Mouse (Mus musculus): Measurements from ENCODE around the gene Gabarapl2.
A peak's percentile ranks its signal among the peaks of the same experiment; 100 is the strongest.

The Gabarapl2 gene

DNA sequence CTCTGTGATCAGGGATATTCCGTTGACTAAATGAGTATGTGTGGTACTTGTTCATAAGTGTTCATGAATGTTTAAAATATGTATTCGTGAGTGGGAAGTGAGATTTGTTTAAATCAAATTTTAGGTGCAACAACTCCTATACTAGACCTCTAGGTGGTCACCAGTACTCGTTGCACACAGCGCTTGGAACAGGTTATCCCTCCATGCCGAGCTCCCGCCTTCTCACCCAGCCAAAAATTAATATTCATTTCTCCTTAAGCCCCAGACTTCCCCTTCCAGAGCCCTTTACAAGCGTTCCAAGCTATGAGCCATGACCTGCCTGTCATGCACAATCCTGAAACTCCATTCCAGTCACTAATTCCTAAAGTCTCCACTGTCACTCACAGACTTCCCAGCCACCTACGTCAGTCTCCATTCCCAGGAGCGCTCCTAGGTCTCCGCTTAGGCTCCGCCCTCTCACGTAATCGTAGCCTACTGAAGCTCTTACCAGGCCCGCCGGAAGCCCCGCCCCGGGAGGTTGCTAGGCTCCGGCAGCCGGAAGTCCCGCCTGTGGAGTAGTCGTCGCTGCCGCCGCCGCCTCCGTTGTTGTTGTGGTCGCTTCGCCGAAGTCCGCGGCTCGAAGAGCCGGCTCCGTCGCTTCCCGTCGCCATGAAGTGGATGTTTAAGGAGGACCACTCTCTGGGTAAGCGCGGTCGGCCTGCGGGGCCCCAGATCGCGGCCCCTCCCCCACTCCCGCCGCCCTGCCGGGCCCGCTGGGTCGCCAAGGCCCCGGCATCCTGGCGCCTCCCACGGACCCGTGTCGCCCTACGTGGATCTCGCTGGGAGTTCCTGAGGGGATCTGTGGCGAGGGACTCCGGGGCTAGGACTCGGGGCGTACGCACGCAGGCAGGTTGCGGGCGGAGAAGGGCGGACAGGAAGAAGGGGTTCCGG lies at the start of gene Gabarapl2:
Gabarapl2 (plus strand) TSS at position 533 of the 930 bp plus-strand sequence.
- peak; percentile 98 to 99 for DNase-seq

DNA sequence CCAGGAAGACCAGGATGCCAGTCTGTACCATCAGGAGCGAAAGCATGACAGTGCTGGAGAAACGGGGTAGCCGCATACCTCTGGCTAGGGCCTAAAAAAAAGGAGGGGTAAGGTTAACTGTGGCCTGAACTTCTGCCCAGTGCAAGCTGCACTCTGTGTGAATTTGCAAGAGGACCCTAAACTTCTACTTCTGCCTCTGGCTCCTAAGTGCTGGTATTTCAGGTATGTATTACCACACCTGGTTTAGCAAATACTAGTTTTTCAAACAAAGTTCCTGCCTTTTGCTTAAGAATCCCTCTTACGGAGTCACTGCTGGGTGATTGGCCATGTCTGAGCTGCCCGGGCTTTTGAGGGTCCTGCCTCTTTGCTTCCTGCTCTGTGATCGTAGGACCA lies 49.6 kb upstream of the Gabarapl2 start:
- DNase-seq: no peak

DNA sequence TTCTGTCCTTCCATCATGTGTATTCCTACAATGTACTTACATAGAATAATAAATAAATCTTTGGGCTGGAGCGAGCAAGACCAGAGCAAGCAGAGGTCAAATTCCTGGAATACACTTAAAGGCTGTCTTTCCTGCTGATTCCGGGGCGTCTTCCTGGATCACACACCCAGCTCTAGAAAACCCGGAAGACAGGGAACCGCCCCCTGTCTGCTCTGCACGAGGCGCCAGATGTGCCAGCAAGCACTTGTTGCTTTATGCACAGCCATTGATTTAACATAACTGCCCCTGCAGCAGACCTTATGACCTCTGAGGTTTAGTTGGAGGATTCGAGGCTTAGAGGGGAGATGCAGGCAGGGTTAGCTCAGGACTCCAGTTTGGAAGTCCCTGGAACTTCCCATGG lies 48.5 kb upstream of the Gabarapl2 start:
- no peak for DNase-seq

DNA sequence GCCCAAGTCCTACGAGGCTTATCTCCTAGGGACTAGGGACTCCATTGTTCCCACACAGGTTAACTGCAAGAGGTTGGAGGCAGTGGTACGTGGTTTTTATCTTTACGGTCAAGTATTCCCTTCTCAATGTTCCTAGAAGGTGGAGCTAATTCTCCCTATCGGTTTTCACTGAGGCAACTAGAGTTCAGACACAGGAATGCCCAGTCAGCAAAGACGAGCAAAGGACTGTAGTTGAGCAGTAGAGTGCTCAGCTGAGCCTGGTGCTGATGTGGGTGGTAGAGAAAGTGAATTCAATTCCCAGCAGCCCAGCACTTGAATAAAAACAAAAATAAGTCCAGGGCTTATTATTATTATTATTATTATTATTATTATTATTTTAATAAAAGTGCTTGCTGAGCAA lies 47.9 kb upstream of the Gabarapl2 start:
- no peak for DNase-seq

DNA sequence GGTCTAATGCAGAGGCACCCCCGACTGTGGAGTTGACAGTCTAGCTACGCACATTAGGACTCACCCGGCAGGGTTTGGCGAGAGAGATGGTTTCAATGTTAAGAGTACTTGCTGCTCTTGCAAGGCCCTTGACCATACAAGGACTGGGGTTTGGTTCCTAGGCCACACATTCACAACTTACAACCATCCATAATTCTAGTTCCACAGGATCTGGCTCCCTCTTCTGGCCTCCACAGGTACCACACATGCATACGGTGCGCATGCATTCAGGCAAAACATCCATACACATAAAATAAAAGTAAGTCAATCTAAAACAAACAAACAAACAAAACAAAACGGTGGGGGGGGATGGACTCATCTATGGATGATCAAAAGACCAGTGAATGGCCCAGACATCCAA lies 45.5 kb upstream of the Gabarapl2 start:
- DNase-seq: no peak

DNA sequence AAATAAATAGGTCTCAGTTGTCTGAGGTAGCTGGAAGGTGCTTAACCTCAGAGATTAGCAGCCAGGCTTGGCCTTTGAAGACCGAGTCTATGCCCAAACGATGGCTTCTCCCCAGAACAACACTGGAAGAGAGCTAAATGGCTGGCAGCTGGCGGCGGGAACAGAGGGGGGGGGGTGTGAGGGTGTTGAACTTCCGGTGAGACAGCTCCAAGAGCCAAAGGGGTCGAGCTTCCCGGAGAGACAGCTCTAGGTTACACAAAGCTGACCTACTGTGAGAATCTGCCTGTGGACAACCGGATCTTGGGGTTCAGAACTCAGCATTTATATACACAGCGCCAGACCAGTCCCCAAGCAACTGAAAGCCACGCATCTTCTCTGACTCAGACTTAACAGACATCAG lies 41.9 kb upstream of the Gabarapl2 start:
- DNase-seq: no peak

DNA sequence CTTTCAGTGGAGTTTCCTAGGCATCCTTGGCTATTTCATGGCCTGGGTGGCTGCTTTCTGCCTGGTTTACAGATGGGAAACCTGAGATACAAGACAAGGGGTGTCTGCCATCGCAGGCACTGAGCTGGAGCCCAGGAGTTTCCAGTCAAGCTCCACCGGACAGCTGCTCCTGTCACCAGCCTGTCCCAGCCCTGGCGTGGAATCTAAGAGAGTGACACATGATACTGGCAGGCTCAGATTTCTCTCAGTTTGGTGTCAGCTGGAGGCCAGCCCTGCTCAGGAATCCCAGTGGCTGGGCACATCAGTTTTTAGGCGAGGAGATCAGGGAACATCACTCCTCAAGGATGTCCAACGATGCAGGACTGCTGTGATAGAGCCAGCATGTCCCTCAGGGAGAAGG lies 38.4 kb upstream of the Gabarapl2 start:
- no peak for DNase-seq

DNA sequence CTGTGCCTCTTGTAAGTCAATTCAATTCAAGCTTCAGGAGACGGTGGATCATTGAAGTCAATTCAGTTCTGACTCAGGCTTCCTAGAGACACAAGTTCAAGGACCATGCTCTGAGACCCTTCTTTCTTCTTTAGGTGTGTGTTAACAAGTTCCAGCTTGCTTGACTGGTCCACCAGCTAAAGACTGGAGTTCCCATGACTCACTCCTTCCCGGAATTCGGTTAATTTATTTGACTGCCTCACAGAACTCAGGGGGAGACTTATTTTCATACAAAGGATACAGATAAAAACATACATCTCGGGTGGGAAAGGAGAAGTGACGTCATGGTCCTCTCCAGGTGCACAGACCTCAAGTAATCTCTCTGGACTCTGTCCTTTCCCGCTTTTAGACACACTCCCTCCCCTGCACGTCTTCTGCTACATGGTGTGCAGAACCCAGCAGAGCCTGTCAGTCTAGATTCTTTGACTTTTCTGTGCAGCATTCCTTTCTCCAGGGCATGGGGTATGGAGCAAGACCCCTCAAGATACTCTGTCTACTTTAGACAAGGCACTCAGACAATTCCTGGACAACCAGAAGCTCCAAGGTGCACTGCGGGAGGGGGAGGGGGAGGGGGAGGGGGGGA lies 34.9 kb upstream of the Gabarapl2 start:
- DNase-seq: no peak

DNA sequence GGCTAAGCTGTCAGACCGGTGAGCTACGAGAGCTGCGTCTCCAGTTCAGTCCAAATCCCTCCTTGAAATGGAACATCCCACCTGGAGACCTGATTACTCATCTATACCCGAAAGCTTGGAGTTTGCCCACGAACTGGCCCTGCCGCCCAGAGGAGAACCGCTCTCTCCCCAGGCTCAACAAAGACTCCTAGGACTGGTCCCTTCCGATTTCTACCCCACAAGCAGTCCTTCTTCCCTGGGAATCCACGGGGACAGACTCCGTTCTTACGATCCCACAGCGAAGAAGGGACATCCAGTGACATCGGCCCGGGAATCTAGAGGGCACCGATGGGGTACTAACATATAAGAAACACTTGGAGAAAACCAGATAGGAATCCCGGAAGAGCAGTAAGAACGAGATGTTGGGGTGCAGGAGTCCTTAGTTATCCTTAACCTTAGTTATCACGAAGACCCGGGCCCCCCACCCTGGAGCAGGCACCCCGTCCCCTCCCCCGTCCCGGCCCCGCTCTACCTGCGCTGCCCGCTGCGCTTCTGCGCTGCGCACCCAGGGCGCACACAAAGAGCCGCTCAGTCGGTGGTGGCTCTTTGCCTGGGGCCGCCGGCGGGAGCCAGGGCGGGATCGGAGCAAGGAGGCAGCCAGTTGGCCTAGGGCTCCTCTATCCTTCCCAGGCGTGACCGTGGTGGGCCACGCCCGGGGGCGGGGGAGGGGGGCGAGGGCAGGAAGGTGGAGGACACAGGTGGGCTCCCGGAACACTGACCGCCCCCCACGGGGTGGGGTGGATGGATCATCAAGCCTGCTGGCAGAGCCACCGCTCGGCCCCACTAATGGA lies 30.7 kb upstream of the Gabarapl2 start, which contains the start of gene Chst5:
Chst5 (minus strand) TSS at position 827 of the 830 bp plus-strand sequence.
- no peak for DNase-seq

DNA sequence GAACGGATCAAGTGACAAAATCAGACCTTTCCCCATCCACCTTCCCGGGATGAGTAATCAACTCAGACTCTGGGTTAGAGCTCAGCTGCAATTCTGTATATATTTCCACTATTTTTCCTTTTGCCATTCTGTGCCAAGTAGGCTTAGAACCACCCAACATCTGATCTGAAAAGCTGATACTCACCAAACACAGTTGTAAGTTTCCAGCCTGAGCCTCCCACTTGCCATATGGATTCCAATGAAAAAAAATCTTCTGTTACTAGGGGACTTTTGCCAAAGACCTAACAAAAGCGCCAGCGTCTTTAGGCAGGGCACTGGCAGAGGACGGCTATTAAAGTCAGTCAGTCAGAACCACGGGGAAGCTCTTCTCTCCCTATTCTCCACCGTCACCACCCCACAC lies 28.9 kb upstream of the Gabarapl2 start:
- no peak for DNase-seq

DNA sequence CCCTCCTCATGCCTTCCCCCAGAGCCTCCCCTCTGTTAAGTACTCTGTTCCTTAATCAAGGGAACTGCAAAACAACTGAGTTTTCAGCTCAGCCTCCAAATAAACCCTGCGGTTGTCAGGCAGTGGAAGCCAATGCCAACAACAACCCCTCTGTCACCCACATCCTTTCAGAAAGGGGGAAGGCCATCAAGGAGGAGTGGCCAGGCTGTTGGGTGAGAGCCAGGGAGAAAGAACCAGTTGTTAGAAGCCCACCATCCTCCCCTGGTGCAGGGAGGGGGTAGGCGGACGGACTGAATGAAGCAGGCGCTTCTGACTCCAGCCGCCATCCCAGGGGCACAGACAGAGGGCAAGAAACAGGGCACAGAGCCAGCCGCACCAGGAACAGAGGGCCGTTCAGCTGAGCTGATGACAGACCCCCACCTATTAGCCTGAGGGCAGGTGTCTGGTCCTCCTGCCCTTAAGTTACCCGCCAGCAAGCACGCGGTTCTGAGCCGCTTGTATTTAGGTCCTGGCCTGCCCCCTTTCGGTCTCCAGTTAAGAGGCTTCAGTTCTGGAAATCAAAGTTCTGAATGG lies 27.6 kb upstream of the Gabarapl2 start:
- no peak for DNase-seq

DNA sequence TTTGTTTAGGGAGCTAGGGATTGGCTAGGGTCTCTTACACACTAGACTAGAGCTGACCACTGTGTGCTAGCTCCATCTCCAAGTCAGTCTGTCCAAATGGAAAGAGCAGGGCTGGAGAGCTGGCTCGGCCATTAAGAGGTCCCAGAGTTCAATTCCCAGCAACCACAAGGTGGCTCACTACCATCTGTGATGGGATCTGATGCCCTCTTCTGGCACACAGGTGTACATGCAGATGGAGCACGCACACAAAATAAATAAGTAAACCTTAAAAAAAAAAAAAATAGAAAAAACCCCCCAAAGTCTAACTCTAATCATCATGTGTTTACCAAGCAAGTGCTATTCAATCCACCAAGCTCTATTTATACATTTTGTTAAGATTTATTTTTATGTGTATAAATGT lies 20.8 kb upstream of the Gabarapl2 start:
- DNase-seq: no peak

DNA sequence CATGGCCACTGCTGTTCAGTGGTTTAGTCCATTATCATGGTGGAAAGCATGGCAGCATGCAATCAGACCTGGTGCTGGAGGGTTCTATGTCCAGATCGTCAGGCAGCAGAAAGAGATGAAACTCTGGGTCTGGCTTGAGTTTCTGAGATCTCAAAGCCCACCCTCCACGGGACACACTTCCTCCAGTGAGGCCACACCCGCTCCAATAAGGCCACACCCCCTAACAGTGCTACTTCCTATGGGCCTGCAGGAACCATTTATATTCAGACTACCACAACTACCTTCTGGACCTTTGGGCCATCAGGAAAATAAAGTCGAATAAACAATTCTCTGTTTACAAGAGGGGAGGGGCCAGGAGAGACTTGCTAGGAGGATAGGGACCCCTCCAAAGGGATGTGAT lies 19.5 kb upstream of the Gabarapl2 start:
- DNase-seq: no peak

DNA sequence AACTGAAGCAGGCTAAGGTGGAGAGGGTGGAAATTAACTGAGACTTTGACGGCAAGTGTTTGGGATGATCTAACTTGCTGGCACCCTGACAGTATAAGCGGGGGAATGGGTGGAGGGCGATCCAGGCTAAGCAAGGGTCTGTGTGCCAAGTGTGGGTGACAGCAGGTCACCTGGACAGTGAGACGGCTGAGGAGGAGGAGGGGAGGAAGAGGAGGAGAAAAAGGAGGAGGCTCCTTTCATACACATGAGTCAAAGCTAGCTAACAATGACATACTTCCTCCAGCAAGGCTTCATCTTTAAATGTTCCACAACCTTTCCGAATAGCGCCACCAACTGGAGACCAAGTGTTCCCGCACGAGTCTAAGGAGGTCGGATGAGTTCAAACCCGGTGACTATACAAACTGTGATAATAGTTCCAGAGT lies 17.1 kb upstream of the Gabarapl2 start:
- peak; percentile 47 to 63 for DNase-seq

DNA sequence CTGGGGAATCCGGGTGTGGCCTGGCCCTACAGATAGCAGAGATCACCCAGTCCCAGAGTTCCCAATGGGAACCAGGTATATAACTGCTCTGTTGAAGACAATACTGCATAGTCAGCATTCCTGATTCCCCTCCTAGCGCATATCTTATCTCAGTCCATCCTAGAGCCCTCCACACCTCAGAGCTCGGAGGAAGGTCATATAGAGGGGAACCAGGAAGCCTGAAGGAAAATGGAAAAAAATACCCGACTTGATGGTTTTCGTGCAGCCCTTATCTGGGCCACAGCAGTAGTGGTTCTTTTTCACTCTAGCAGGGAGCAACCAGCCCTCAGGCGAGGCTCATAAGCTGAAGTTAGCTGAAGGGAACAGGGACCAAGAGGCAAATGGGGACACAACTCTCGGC lies 15.5 kb upstream of the Gabarapl2 start:
- no peak for DNase-seq

DNA sequence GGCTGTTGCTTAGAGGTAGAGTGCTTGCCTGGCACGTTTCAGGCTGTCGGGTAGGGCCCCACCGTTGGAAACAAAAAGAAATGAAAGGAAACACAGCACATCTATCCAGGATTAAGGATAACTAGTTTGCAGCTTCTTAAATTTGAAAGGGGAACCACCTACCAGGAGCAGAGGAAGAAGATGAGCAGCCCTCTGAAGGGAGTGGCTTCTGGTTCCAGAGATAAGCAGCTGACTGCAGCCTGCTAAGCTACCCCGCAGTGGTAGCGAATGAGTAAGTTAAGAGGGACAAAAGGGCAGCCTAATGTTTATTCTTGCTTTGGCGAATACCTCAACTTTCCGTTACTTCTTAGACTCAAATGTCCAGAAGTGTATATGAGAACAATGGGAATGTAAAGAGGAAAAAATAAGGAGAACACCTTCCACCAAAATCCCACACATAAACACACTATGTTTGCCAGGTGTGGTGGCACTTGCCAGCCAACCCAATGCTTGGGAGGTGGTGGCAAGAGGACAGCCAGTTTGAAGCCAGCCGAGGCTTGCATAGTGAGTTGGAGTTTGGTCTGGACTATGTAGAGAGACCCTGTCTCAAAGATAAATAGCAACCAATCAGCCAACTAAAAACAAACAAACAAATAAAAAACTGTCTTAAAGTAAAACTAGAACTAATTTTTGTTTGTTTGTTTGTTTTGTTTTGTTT lies 10.7 kb upstream of the Gabarapl2 start:
- DNase-seq: no peak

DNA sequence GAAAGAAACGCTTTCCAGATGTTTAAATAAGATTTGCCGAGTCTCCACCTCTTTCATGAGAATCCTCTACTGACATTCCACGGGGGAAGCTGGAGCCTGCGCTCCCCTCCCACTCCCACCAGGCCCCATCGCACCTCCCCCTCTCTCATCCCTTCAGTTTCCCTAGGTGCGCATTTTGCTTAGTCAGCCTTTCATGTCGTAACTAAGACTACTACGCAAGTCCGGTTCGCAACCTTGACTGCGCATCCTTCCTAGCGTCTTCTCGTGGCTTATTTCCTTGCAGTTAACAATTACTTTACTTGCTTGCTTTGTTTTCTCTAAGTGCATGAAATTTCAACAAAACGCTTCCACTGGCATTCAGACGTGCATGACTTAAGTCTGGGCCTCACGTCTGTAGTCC lies 8.8 kb upstream of the Gabarapl2 start:
- DNase-seq: no peak

DNA sequence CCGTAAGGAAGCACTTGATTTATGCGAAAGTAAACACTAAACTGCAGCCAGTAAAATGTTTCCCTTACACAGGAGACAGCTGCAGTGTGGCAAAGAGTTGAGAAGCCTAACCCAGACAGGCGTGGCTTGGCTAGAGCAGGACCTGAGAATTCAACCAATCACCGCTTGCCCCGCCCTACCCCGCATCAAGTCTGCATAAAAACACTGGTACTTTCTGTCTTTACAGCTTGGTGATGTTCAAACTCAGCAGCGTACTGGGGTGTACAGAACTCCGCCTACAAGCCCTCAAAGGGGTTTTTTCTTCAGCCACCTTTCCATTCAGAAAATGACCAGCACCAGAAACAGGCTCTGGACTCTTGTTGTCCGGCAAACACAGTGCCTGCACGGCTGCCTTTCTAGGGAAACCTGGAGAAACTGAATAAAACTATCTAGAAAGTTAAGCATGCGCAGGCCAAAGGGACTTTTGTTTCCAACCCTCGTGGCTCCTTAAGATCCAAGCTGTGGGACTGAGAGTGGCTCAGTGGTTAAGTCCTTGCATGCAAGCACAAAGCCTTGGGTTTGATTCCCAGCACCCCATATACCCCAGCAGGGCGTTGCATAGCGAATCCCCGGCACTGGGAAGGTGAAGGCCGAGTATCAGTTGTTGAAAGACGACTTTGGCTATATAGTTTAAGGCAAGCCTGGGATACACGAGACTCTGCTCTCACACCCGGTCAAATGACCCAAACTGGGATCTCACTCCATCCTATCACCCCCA lies 7.7 kb upstream of the Gabarapl2 start:
- peak; percentile 79 to 84 for DNase-seq

DNA sequence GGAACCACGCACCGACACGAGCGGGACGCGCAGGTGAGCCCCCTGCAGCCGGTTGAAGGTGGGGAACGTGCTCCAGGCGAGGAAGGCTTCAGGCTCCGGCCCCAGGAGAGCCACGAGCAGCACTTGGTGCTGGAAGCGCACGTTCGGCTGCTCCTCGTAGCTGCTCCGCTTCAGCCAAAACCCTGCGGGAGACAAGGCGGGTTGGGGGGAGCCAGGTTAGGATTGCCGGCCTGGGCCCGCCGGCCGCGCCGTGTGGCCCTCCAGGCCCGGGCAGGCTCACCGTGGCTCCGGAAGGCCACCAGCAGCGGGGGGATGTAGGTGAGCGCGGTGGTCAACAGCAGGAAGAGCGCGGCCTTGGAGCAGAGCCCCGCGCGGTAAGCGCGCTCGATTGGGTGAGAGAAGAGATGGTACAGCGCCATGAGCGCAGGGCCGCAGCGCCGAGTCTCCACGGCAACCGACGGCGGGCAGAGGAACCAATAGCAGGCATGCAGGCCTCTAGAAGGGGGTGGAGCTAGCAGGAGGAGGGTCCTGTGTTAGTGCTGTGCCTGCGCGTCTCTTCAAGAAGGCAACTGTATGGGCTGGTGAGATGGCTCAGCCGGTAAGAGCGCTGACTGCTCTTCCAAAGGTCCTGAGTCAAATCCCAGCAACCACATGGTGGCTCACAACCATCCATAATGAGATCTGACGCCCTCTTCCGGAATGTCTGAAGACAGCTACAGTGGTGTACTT lies 7.0 kb upstream of the Gabarapl2 start, which contains the start of gene Tmem231:
Tmem231 (minus strand) TSS at position 534 of the 729 bp plus-strand sequence.
- DNase-seq: peak; percentile 91 to 94

DNA sequence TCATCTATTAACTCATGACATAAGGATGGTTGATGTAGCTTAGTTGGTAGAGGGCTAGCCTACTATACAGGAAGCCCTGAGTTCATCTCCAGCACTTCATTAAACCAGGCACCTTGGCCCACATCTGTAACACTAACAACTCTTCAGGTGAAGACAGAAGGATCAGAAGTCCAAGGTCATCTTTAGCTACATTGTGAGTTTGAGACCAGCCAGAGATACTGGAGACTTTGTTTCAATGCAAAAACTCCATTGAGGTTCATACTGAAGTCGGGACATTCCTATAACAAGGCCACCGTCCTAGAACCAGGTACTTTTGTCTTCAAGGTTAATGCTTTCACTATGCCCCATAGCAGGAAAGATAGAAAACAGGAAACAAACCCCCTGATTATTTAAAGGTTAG lies 6.3 kb upstream of the Gabarapl2 start:
- no peak for DNase-seq

DNA sequence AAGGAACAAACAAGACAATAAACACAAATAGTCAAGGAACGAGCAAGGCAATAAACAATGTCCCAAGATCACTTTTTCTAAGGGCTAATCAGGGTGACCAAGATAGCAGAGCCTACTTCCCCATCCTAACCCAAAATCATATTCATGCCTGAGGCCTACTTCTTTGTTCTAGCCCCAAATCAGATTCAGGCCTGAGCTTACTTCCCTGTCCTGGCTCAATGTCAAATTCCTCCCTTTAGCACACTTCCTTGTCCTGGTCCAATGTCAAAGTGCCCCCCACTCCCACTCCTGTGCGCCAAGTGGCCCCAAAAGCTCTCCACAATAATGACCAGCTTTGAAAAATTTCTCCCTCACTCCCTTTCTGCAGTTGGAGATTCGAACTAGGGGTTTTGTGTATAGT lies 3.3 kb upstream of the Gabarapl2 start:
- no peak for DNase-seq
